Mouse (Mus musculus): ENCODE results near the gene Arl9. TPM values are rescaled to one million over a fixed set of nuclear protein-coding genes. Genes with fewer than 3 reads are reported as not detected.

Gene Arl9
- total RNA-seq (2023) = not detected

DNA sequence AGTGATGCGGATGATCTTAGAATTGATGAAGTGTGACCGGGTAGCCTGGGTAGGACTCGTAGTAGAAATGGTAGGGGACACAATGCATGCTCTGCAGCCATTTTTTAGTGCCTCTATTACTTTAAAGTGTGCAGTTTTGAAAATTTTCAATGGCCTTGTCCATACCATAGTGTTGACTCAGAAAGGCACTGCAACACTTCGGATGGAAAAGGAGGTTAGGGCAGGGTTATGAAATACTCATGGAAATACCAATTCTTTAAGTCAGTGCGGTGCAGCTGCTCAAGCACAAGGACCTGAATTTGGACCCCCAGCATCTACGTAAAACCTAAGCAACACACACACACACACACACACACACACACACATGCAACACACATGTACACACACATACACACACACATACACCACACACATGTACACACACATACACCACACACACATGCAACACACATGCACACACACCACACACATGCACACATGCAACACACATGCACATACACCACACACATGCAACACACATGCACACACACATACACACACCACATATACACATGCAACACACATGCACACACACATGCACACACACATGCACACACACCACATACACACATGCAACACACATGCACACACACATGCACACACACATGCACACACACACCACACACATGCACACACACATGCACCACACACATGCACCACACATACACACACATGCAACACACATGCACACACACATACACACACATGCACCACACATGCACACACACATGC, at the start of gene Arl9:
Arl9 (plus strand) TSS at position 5 of the 771 bp plus-strand sequence.

DNA sequence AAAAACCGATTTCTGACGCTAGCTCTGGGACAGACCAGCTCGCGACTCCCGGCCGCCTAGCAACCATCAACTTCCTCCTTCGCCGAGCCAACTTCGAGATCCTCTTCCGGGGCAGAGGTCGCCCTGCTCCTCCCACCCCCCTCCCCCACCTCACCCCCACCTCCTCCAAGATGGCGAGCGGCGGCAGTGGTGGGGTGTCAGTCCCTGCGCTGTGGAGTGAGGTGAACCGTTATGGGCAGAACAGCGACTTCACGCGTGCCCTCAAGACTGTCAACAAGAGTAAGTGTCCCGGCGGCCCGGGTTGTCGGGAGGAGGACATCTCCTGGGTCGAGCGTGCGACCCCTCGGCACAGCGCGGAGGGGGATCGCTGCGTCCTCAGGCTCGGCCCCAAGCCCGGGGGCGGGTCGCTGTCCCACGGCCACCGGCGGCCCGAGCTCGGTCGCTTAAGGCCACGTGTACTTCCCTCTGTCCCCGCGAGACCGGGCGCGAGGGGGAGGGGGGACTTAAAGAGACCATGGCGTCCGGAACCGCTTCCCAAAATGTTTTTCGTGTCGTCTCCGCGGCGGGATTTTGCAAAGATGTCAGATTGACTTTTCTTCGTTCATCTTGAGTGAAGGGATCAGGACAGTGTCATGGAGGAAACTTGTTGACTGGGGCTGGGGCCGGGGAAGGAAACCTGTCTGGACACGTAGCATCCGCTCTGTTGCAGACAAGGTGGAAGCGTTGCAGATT, 29.1 kb upstream of the Arl9 start, which contains the start of gene Srp72:
Srp72 (plus strand) TSS at position 130 of the 732 bp plus-strand sequence.

DNA sequence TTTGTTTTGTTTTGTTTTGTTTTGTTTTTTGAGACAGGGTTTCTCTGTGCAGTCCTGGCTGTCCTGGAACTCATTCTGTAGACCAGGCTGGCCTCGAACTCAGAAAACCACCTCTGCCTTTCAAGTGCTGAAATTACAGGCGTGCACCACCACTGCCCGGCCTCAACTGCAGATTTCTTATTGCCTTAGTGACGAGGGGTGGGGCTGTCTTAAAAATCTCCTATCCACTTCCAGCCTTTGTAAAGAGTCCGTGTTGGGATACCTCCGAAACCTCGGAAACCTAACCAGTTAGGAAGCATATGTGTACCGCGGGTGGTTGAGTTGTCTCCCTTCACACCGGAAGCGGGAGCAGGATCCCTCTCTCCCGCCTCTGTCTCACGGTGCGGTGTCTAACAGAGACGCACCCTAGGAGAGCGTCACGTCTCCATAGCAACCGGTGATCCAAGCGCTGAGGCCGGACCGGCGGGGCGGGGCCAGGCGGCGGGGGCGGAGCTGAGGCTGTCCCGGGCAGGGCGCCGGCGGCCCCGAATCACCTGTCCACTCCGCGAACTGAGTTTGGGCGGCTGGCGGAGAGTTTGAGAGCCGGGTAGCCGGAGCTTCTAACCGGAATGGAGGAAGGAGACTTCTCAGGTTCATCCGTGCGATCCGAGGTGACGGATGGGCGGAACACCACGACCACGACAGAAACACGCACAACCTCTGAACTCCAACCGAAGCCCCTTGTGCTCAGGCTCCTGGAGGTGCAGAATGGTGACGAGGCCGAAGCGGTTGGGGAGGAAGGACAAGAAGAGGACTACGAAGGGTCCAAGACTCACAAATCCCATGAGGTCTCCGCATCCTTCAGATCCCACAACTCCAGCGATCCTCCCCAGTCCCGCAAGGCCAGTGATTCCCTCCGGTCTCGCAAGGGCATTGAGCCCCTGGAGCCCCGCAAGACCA, 12.0 kb downstream of the Arl9 start, which contains the start of gene Thegl:
Thegl (plus strand) TSS at position 480 of the 939 bp plus-strand sequence.

Other genes starting within 250 kb of the Arl9 start
- 1 to 10 TPM; 7.2 to 8.1 TPM for gene Aasdh, start 98.5 kb upstream of the Arl9 start, total RNA-seq (2023)
- gene Paics, start 52.7 kb upstream of the Arl9 start, total RNA-seq (2023) = 10 to 100 TPM; 61.7 to 64.0 TPM
- 1 to 10 TPM; 7.4 to 9.6 TPM for gene Ppat, start 52.5 kb upstream of the Arl9 start, total RNA-seq (2023)
- 100 to 1,000 TPM in 1 of 2 experiments, 10 to 100 TPM in 1; 69.1 to 102 TPM for gene Srp72, start 29.4 kb upstream of the Arl9 start, total RNA-seq (2023)
- under 1 TPM in 1 of 2 experiments, not detected in 1; 0.37 TPM for gene Thegl, start 12.0 kb downstream of the Arl9 start, total RNA-seq (2023)
- 10 to 100 TPM; 39.3 to 46.0 TPM for gene Hopx, start 111.1 kb downstream of the Arl9 start, total RNA-seq (2023)
- 10 to 100 TPM in 1 of 2 experiments, 1 to 10 TPM in 1; 6.7 to 12.5 TPM for gene Spink2, start 207.4 kb downstream of the Arl9 start, total RNA-seq (2023)

Measured in neutrophil, adult 59 days (primary cell).